Mouse (Mus musculus) embryonic facial prominence, embryonic 15.5 days (tissue): ENCODE measurements at regions not wholly inside any gene's neighbourhood (a gene's known extent, or its start where the extent isn't known, plus 50 kb on each side); places are given as distances from the start of the nearest gene placed in this dataset.

ENCODE experiments used
- ATAC-seq: fragments of 200-750 bp; cut with Nextera tagmentation; 2 replicates; pipeline ENCODE4 v1.8.0; 2017; ENCODE audit warnings: low read depth, moderate TSS enrichment; ENCODE audit not compliant: insufficient number of reproducible peaks, low FRiP score, low TSS enrichment
- H3K27ac ChIP-seq: fragments of 300-500 bp; sonication (generic); replicated peaks from 2 replicates; pipeline ENCODE4 v1.5.1; 2015; ENCODE audit warnings: mild to moderate bottlenecking, inconsistent platforms
- H3K27me3 ChIP-seq: fragments of 300-500 bp; sonication (generic); 2 replicates; pipeline ENCODE4 v1.6.1; 2015; ENCODE audit warnings: inconsistent platforms
- H3K36me3 ChIP-seq: fragments of 300-500 bp; sonication (generic); 2 replicates; pipeline ENCODE4 v1.6.1; 2015; ENCODE audit warnings: mild to moderate bottlenecking, inconsistent platforms
- H3K4me1 ChIP-seq: fragments of 300-500 bp; sonication (generic); 2 replicates; pipeline ENCODE4 v1.6.1; 2015; ENCODE audit warnings: inconsistent platforms
- H3K4me2 ChIP-seq: fragments of 300-500 bp; sonication (generic); replicated peaks from 2 replicates; pipeline ENCODE4 v1.6.1; 2015; ENCODE audit warnings: mild to moderate bottlenecking, inconsistent platforms
- H3K4me3 ChIP-seq: fragments of 300-500 bp; sonication (generic); replicated peaks from 2 replicates; pipeline ENCODE4 v1.5.1; 2015; ENCODE audit warnings: mild to moderate bottlenecking, inconsistent platforms
- H3K9ac ChIP-seq: fragments of 300-500 bp; sonication (generic); 2 replicates; pipeline ENCODE4 v1.6.1; 2015; ENCODE audit warnings: inconsistent platforms
- H3K9me3 ChIP-seq: fragments of 300-500 bp; sonication (generic); replicated peaks from 2 replicates; pipeline ENCODE4 v1.6.1; 2016; ENCODE audit warnings: inconsistent platforms
- WGBS: fragments of 180-500 bp; shearing (Covaris S2); methylation state at CpG from one replicate; pipeline ENCODE4 v1.1.7; 2015; 5-methylcytosine and 5-hydroxymethylcytosine counted together

- no peak for ATAC-seq
- WGBS: 78% methylated on average over 7 of the region's 7 CpGs
- Histone ChIP-seq H3K4me1 (no peaks in the 10 kb centered on the region), H3K27me3 (no peaks in the 10 kb centered on the region), H3K9ac (no peak overlapping the region), H3K27ac (no peak overlapping the region), H3K9me3 (no peaks in the 10 kb centered on the region), H3K4me2 (no peak overlapping the region), H3K36me3 (no peaks in the 10 kb centered on the region), H3K4me3 (no peak overlapping the region)
Observed at GRCm38 (mm10) chr3:105191303-105191702, 124.7 kb downstream of the 4930564D02Rik start.

GRCm38 (mm10) chr3:105191830-105192229 lies 125.2 kb downstream of the 4930564D02Rik start:
- 49% methylated on average over 7 of the region's 7 CpGs for WGBS
- Histone ChIP-seq H3K27me3 (no peaks in the 10 kb centered on the region), H3K4me1 (no peaks in the 10 kb centered on the region), H3K27ac (no peak overlapping the region), H3K9ac (no peak overlapping the region), H3K4me2 (no peak overlapping the region), H3K36me3 (no peaks in the 10 kb centered on the region), H3K9me3 (no peaks in the 10 kb centered on the region), H3K4me3 (no peak overlapping the region)
- no peak for ATAC-seq

GRCm38 (mm10) chr3:105200735-105201134 lies 134.1 kb downstream of the 4930564D02Rik start:
- no peak for ATAC-seq
- H3K36me3 ChIP-seq: no peaks in the 10 kb centered on the region

GRCm38 (mm10) chr3:105209164-105209563 lies 142.5 kb downstream of the 4930564D02Rik start:
- no peak overlapping the region for H3K4me3 ChIP-seq
- no peaks in the 10 kb centered on the region for H3K9me3 ChIP-seq
- no peak; the same call in 1 of the 2 replicates for ATAC-seq
- no peak overlapping the region for H3K9ac ChIP-seq
- 0 out of 2 replicates have a peak, but pooled peaks cover 4% of the 10 kb centered on the region for H3K4me1 ChIP-seq
- no peak overlapping the region for H3K4me2 ChIP-seq
- H3K27ac ChIP-seq: no peak overlapping the region
- no peaks in the 10 kb centered on the region for H3K27me3 ChIP-seq
- no peaks in the 10 kb centered on the region for H3K36me3 ChIP-seq
- 39% methylated on average over 5 of the region's 5 CpGs for WGBS

More at GRCm38 (mm10) chr3:105200735-105201134, 134.1 kb downstream of the 4930564D02Rik start:
- WGBS: 75% methylated on average over 3 of the region's 3 CpGs
- no peaks in the 10 kb centered on the region for H3K9me3 ChIP-seq
- no peak overlapping the region for H3K27ac ChIP-seq
- no peak overlapping the region for H3K4me3 ChIP-seq
- H3K27me3 ChIP-seq: no peaks in the 10 kb centered on the region
- H3K9ac ChIP-seq: no peak overlapping the region
- no peak overlapping the region for H3K4me2 ChIP-seq
- H3K4me1 ChIP-seq: no peaks in the 10 kb centered on the region

GRCm38 (mm10) chr3:105211023-105211422 lies 144.4 kb downstream of the 4930564D02Rik start:
- H3K27me3 ChIP-seq: no peaks in the 10 kb centered on the region
- WGBS: 89% methylated on average over 1 of the region's 1 CpGs

GRCm38 (mm10) chr3:105211726-105212125 lies 145.1 kb downstream of the 4930564D02Rik start:
- Histone ChIP-seq H3K4me2 (no peak overlapping the region), H3K27me3 (no peaks in the 10 kb centered on the region), H3K9ac (no peak overlapping the region), H3K27ac (no peak overlapping the region), H3K4me3 (no peak overlapping the region), H3K9me3 (no peaks in the 10 kb centered on the region), H3K36me3 (no peaks in the 10 kb centered on the region), H3K4me1 (0 out of 2 replicates have a peak, but pooled peaks cover 4% of the 10 kb centered on the region)
- WGBS: 75% methylated on average over 3 of the region's 3 CpGs
- no peak for ATAC-seq

More at GRCm38 (mm10) chr3:105211023-105211422, 144.4 kb downstream of the 4930564D02Rik start:
- ATAC-seq: no peak
- Histone ChIP-seq H3K9me3 (no peaks in the 10 kb centered on the region), H3K4me1 (0 out of 2 replicates have a peak, but pooled peaks cover 4% of the 10 kb centered on the region), H3K27ac (no peak overlapping the region), H3K4me2 (no peak overlapping the region), H3K36me3 (no peaks in the 10 kb centered on the region), H3K4me3 (no peak overlapping the region), H3K9ac (no peak overlapping the region)

- H3K9ac ChIP-seq: no peak overlapping the region
- H3K4me1 ChIP-seq: no peaks in the 10 kb centered on the region
- H3K9me3 ChIP-seq: no peaks in the 10 kb centered on the region
- 31% methylated on average over 4 of the region's 4 CpGs for WGBS
- no peak overlapping the region for H3K4me2 ChIP-seq
- no peaks in the 10 kb centered on the region for H3K27me3 ChIP-seq
- H3K27ac ChIP-seq: no peak overlapping the region
- H3K4me3 ChIP-seq: no peak overlapping the region
- no peak for ATAC-seq
- no peaks in the 10 kb centered on the region for H3K36me3 ChIP-seq
Observed at GRCm38 (mm10) chr3:105214867-105215266, 148.2 kb downstream of the 4930564D02Rik start.

- Histone ChIP-seq H3K4me1 (no peaks in the 10 kb centered on the region), H3K27ac (no peak overlapping the region), H3K4me3 (no peak overlapping the region), H3K4me2 (no peak overlapping the region), H3K9me3 (no peaks in the 10 kb centered on the region), H3K27me3 (no peaks in the 10 kb centered on the region), H3K9ac (no peak overlapping the region), H3K36me3 (no peaks in the 10 kb centered on the region)
- 21% methylated on average over 7 of the region's 7 CpGs for WGBS
- ATAC-seq: no peak
Observed at GRCm38 (mm10) chr3:105215729-105216128, 149.1 kb downstream of the 4930564D02Rik start.

- Histone ChIP-seq H3K9me3 (no peaks in the 10 kb centered on the region), H3K27ac (no peak overlapping the region), H3K27me3 (no peaks in the 10 kb centered on the region), H3K9ac (no peak overlapping the region), H3K4me2 (no peak overlapping the region), H3K4me1 (no peaks in the 10 kb centered on the region), H3K4me3 (no peak overlapping the region), H3K36me3 (no peaks in the 10 kb centered on the region)
- ATAC-seq: no peak
- WGBS: 60% methylated on average over 3 of the region's 3 CpGs
Observed at GRCm38 (mm10) chr3:105219630-105220029, 153.0 kb downstream of the 4930564D02Rik start.

GRCm38 (mm10) chr3:105220641-105221040 lies 154.0 kb downstream of the 4930564D02Rik start:
- H3K27me3 ChIP-seq: no peaks in the 10 kb centered on the region
- no peak overlapping the region for H3K27ac ChIP-seq
- H3K36me3 ChIP-seq: no peaks in the 10 kb centered on the region
- no peak for ATAC-seq
- H3K4me1 ChIP-seq: no peaks in the 10 kb centered on the region
- H3K9ac ChIP-seq: no peak overlapping the region
- no peak overlapping the region for H3K4me2 ChIP-seq
- 62% methylated on average over 1 of the region's 1 CpGs for WGBS
- H3K9me3 ChIP-seq: no peaks in the 10 kb centered on the region
- H3K4me3 ChIP-seq: no peak overlapping the region

GRCm38 (mm10) chr3:105222925-105223324 lies 156.3 kb downstream of the 4930564D02Rik start:
- Histone ChIP-seq H3K4me1 (no peaks in the 10 kb centered on the region), H3K4me2 (no peak overlapping the region), H3K27me3 (no peaks in the 10 kb centered on the region), H3K36me3 (no peaks in the 10 kb centered on the region), H3K27ac (no peak overlapping the region), H3K9ac (no peak overlapping the region), H3K9me3 (no peaks in the 10 kb centered on the region), H3K4me3 (no peak overlapping the region)
- no peak for ATAC-seq
- WGBS: 58% methylated on average over 3 of the region's 3 CpGs

- H3K4me2 ChIP-seq: no peak overlapping the region
- WGBS: 69% methylated on average over 4 of the region's 4 CpGs
- ATAC-seq: no peak
Observed at GRCm38 (mm10) chr3:105223671-105224070, 157.0 kb downstream of the 4930564D02Rik start.

More at GRCm38 (mm10) chr3:105223671-105224070, 157.0 kb downstream of the 4930564D02Rik start:
- Histone ChIP-seq H3K9me3 (no peaks in the 10 kb centered on the region), H3K36me3 (no peaks in the 10 kb centered on the region), H3K4me3 (no peak overlapping the region), H3K9ac (no peak overlapping the region), H3K27me3 (no peaks in the 10 kb centered on the region), H3K4me1 (no peaks in the 10 kb centered on the region), H3K27ac (no peak overlapping the region)
